Mouse (Mus musculus): ENCODE results near the gene Igf2r. TPM values are rescaled to one million over a fixed set of nuclear protein-coding genes. Genes with fewer than 3 reads are reported as not detected.
A peak's percentile ranks its signal among the peaks of the same experiment; 100 is the strongest.
"Not testable (repeated sequence)": the region's sequence is repeated elsewhere in the genome, so short reads cannot be mapped to it uniquely, and the experiment has no call there.

Gene Igf2r
- total RNA-seq, 4 experiments from 2014 or later = 26.5 to 31.7 (median 27.7) TPM

DNA sequence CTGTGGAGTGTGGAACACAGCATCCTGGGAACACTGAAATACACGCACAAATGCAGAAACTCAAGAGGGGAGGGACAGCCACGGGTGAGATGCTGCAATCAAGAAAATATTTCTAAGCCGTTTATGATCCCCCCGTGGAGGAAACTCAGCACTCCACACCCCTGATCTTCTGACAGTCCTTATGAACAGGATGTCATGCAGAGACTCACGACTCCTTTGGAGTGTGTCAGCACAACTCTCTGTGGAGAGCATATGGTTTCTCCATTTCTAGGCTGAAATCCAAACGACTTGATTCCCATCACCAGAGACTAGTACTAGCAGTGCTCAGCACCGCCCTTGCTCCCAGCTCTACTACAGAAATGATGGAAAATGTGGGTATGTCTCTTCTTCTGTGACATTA lies 51.2 kb downstream of the Igf2r start:
- no peak for DNase-seq (ENCODE audit: low spot score in 2 of 2)

GRCm38 (mm10) chr17:12717445-12717844 lies 52.0 kb downstream of the Igf2r start:
- no peak for DNase-seq (ENCODE audit: low spot score in 2 of 2)

- no peak for DNase-seq (ENCODE audit: low spot score in 2 of 2)
Measured at GRCm38 (mm10) chr17:12715032-12715431, 54.4 kb downstream of the Igf2r start.

DNA sequence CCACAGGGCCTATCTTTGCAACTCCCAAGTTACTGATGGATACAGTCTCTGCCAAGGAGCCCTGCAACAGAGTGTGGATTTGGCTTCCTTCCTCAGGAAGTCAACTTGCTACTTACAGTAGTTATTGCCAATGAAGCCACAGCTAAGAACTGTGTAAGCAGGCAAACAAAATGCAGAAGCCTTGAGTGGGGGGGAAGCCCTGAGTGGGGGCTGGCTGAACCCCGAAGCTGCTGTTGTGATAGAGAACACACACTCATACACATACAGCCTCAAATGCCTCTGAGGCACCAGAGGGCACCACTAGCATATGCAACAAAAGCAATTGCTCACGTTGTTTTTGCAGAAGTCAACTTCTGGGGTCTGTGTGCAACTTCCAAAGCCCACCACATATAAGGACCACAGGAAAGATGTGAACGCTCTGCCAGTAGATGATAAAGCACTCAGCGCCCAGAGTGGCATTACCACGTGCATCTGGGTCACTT lies 55.3 kb downstream of the Igf2r start:
- DNase-seq (ENCODE audit: low spot score in 2 of 2) = no peak

DNA sequence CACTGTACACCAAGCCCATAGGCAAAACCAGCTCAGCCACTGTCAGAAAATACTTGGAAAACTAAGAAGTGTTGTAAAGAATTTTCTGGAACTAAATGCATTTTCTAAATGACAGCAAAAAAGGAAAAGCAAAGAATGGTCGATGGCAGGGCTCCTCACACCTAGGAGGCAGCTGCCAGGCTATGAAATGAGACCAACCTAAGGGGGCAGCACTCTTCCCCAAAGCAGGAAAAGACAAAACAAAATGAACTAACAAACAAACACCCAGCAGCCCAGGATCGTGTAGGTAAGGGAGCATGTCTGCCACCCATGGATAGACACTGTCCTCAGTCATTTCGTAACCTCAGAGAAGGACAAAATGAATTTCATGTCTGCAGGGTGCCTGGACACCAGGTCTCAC lies 56.5 kb downstream of the Igf2r start:
- DNase-seq (ENCODE audit: low spot score in 2 of 2) = no peak

DNA sequence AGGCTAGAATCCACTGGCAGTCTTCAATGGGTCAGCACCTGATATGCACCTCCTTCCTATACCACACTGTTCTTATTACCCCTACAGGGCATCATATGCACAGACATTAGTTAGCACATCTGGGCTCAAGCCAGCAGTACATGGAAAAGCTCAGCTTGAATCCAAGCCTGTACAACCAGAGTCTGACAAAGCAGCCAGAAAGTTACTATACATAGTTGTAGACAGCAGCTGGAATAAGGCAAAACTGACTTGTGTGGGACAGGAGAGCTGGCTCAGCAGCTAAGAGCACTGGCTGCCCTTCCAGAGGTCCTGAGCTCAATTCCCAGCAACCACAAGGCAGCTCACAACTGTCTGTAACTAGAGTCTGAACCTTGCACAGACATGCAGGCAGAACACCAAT lies 57.3 kb downstream of the Igf2r start:
- DNase-seq (ENCODE audit: low spot score in 2 of 2) = no peak

GRCm38 (mm10) chr17:12710976-12711375 lies 58.5 kb downstream of the Igf2r start:
- no peak for DNase-seq (ENCODE audit: low spot score in 2 of 2)

- DNase-seq (ENCODE audit: low spot score in 2 of 2) = peak in 1 of 2 experiments; percentile 28
Measured at GRCm38 (mm10) chr17:12710050-12710780, 59.2 kb downstream of the Igf2r start.

DNA sequence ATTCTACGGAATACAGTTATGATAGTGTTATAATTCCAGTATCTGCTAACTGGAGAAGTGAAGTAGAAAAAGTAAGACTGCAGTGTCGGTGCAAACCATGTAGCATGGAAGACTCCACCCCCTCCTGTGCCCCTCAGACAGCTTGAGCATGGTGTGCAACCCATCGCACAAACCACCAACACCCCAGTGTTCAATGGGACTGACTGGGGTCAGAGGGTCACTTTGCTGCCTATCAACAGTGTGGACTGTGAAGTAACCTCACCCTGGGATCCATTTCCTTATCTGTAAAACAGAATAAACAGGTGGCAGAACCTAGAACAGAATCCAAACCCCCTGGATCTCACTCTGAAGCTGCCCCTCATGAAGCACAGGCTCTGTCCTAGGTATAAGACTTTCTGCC lies 61.1 kb downstream of the Igf2r start:
- DNase-seq (ENCODE audit: low spot score in 2 of 2) = no peak

- DNase-seq (ENCODE audit: low spot score in 2 of 2) = no peak
Measured at GRCm38 (mm10) chr17:12706590-12707049, 62.8 kb downstream of the Igf2r start.

DNA sequence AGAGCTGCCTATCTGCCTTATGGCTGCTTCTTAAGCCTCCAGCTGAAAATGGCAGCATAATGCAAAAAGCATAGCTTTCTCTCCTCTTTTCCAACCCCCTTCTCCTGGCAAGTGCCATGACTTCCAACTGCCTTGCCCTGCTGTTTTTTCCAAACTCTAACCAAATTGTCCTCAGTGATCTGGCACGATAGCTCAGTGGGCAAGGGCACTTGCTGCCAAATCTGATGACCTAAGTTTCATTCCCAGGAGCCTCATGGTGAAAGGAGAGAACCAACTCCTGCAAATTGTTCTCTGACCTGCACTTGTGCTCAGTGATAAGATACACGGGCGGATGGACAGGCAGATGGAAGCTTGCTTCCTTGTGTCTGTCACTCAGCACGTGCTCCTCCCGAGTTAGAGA lies 66.6 kb downstream of the Igf2r start:
- DNase-seq (ENCODE audit: low spot score in 2 of 2) = no peak

DNA sequence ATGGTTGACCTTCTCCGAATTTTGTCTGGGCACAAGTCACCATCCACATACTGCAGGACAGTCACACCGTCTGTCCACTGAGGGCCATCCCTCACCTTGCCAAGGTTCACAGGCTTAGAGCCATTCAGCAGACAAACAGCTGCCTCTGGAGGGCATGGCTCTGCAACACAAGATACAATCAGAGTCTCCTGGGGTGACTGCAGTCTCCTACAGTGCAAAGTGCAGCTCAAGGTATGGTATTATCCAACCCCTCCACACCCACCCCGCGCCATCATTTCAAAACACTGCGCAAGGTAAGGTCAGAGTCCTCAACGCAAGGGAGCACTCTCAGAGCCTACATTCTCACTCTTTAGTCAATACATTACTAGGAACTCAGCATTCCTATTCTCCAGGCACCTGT lies 69.1 kb downstream of the Igf2r start:
- no peak for DNase-seq (ENCODE audit: low spot score in 2 of 2)

DNA sequence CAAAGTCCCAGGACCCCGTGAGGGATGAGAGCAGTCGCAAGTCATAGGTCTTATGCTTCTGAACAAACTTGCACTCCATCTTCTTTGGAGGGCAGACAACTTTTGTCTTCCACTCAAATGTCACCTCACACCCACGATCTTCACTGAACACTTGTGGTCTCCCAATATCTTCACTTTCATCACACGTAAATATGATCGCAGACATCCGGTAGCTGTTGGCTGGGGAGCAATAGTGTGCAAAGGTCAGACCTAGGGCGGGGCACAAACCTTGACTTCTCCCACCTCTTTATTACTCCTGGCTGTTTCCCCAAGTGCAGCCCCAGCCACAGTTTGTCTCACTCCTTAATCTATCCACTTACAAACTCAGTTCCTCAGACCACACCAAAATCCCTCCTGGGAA lies 77.6 kb downstream of the Igf2r start:
- no peak for DNase-seq (ENCODE audit: low spot score in 2 of 2)

DNA sequence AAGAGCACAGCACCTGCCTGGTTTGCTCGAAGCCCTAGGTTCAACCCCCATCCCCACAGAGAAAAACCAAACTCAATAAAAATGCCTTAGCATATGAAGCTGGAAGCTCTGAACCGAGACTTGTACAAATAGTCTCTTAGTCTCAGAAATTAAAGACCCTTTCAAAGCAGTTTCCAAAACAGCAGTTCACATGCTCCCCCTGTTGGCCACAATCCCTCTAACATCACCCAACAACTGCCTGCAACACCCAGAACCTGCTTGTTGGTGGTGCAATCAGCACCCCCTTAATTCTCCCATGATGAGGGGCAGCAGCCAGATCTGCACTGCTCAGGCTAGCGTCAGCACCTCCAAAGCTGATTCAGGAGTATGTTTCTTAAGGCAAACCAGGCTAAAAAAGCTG lies 79.9 kb downstream of the Igf2r start:
- peak in 1 of 2 experiments; percentile 37 for DNase-seq (ENCODE audit: low spot score in 2 of 2)

- DNase-seq (ENCODE audit: low spot score in 2 of 2) = peak; percentile 20 to 30
Measured at GRCm38 (mm10) chr17:12688427-12689110, 80.9 kb downstream of the Igf2r start.

DNA sequence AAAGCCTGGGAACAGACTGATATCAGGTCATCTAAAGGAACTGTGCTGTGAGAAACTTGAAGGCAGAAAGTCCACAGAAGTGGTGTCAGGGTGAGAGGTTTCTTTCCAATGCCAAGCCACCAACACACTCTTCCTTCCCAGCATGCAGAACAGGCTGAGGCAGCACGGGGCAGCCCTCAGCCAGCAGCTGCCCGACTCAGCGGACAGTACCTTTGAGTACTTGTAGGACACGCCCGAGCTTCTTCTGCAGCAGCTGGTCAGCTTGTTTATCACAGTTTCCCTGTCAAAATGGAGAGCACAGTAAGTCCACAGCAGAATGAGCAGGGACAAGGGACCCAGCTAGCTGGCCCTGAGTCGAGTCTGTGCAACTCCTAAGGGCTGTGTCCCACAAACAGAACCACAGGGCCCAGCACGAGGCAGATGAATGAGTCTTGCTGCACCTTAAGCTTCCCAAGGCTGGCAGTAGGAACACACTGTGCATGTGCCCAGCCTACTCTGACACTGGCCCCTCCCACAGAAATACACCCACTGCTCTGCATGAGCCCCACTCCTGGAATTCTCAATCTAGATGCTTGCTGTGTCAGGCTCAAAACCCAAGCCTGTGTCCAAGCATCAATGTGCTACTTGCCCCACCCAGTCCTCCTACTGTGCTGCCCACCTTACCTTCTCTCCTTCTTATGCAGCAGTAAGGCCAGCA lies 84.4 kb downstream of the Igf2r start:
- no peak for DNase-seq (ENCODE audit: low spot score in 2 of 2)

DNA sequence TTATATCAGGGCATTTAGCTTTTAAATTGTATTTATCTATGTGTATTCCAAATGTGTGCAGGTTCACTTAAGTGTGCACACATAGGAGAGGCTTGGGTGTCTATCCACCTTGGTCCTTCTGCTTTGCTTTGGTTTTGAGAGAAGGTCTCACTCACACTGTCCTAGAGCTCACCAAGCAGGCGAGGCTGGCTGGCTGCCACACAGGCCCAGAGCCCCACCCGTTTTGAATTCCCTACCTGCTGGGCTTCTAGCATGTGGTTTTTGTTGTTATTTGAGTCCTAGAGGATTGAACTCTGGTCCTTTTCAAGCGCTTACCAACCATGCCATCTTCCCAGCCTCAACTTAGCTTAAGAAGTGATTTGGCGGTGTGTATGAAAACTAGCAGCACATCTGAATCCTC lies 85.1 kb downstream of the Igf2r start:
- no peak for DNase-seq (ENCODE audit: low spot score in 2 of 2)

- no peak for DNase-seq (ENCODE audit: low spot score in 2 of 2)
Measured at GRCm38 (mm10) chr17:12683582-12683981, 85.9 kb downstream of the Igf2r start.

- no peak for DNase-seq (ENCODE audit: low spot score in 2 of 2)
Measured at GRCm38 (mm10) chr17:12678261-12678660, 91.2 kb downstream of the Igf2r start.

DNA sequence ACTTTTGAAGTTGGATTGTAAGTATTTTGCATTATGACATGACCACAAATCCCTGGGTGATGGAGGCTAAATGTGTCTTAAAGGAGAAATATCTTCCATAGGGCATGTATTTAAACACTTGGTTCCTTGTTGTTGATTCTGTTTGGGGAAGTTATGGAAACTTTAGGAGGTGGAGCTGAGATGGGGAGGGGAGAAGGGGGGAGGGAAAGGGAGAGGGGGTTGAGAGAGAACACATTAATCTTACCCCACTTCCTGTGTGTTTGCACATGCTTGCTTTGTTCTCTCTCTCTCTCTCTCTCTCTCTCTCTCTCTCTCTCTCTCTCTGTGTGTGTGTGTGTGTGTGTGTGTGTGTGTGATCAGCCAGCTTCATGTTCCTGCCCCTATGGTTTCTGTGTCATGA lies 92.3 kb downstream of the Igf2r start:
- DNase-seq (ENCODE audit: low spot score in 2 of 2) = no peak

GRCm38 (mm10) chr17:12675646-12676045 lies 93.8 kb downstream of the Igf2r start, which contains the start of gene Slc22a1:
Slc22a1 (minus strand) TSS chr17:12675829.
- no peak for DNase-seq (ENCODE audit: low spot score in 2 of 2)

DNA sequence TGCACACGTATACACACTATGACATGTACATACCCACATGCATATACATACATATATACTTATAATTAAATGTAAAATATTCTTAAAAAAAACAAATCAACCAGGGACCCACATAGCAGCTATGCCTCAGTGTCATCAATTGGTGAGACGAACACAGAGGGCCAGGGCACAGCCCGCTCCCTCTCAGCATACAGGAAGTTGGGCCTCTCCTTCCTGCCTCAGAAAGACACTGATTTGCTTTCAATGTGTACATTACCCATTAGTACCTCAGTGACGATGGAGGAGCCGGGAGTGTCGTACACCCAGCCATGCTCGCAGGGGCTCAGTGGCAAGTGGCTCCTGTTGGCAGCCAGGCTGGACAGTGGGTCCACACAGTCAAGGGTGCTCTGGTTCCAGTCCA lies 94.5 kb downstream of the Igf2r start:
- not testable (repeated sequence) for DNase-seq (ENCODE audit: low spot score in 2 of 2)

Measured in layer of hippocampus, adult 8-10 months (tissue).